Mouse (Mus musculus): ENCODE measurements around the gene Abhd4. TPM values are rescaled to one million over a fixed set of nuclear protein-coding genes. Genes with fewer than 3 reads are reported as not detected.
A peak's percentile ranks its signal among the peaks of the same experiment; 100 is the strongest.

Abhd4 gene
- 51.7 and 57.0 TPM in 2 replicates for polyA plus RNA-seq (2015; fragmentation: Nextera tagmentation; extraction: Ambion mirVana)

DNA sequence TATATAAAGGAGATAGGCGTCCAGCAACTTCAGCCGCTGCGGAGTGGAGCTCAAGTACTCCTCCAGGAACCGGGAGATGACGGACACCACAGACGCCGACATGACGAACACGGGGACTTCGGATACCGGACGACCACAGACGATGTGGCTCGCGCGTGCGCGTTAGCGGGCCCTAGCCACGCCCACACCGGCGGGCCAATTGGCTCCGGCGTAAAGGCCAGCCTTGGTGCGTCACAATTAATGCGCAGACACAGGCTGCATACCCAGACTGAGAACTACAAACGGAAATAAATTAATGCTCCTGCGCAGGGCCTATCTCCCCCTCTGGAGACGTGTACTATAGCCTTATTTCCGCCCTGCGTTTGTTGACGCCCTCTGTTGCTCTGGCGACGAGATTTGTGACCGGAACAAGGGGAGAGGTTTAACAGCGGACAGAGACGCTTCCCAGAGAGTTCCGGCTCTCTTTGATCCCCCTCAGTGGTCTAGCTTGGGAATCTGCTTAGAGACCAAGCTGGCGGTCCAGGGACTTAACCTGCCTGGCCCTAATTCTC lies at the start of gene Abhd4, which contains the start of gene Dad1:
Abhd4 (plus strand) TSS at position 448 of the 551 bp plus-strand sequence.
Dad1 (minus strand) TSS at position 364 of the 551 bp plus-strand sequence.
- Histone ChIP-seq H3K27ac (ENCODE audit: low read length) (peak within 1 kb of the TSS; percentile 93), H3K9me3 (replicated peaks; ENCODE audit: control insufficient read depth, low read length) (no peaks in the 10 kb centered on the region), H3K27me3 (ENCODE audit: control insufficient read depth, insufficient read depth, low read length) (no peaks in the 10 kb centered on the region), H3K36me3 (ENCODE audit: control insufficient read depth, insufficient read depth, low read length) (no peaks in the 10 kb centered on the region), H3K4me1 (ENCODE audit: control insufficient read depth, insufficient read depth, low read length) (peaks cover 33% of the 10 kb centered on the region), H3K4me3 (replicated peaks; ENCODE audit: low read length) (peak within 1 kb of the TSS; percentile 92), H3K9ac (ENCODE audit: low read length) (peak within 1 kb of the TSS; percentile 89), H3K4me2 (ENCODE audit: low read depth, low read length) (peak within 1 kb of the TSS; percentile 85)
- ATAC-seq (ENCODE audit: insufficient read depth, low FRiP score): peak; percentile 99
- under 1% methylated on average over 39 of the region's 39 CpGs for WGBS

DNA sequence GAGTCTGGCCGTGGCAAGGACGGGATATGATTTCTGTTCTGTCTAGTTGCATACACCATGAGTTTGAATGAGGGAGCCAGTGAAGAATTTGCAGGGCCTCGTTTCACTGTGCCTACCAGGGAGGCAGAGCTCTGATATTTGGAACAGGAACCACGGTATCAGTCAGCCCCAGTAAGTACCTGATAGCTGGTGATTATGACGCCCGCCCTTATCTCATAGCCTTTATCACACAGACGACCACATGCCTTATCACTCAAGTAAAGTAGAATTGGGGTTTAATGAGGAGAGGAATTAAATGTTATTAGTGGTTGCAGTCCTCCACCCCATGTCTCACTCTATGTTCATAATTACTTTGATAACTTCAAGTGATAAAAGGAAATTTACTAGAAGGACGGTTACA lies 49.7 kb upstream of the Abhd4 start:
- 66% methylated on average over 8 of the region's 8 CpGs for WGBS
- H3K4me2 ChIP-seq (ENCODE audit: low read depth, low read length): no peak overlapping the region
- no peaks in the 10 kb centered on the region for H3K36me3 ChIP-seq (ENCODE audit: control insufficient read depth, insufficient read depth, low read length)
- no peak for ATAC-seq (ENCODE audit: insufficient read depth, low FRiP score)
- H3K4me3 ChIP-seq (replicated peaks; ENCODE audit: low read length): no peak overlapping the region
- no peaks in the 10 kb centered on the region for H3K9me3 ChIP-seq (replicated peaks; ENCODE audit: control insufficient read depth, low read length)
- no peak overlapping the region for H3K9ac ChIP-seq (ENCODE audit: low read length)
- H3K27me3 ChIP-seq (ENCODE audit: control insufficient read depth, insufficient read depth, low read length): peaks cover 2% of the 10 kb centered on the region; the same call in 1 of the 2 replicates
- H3K27ac ChIP-seq (ENCODE audit: low read length): no peak overlapping the region
- peaks cover 17% of the 10 kb centered on the region for H3K4me1 ChIP-seq (ENCODE audit: control insufficient read depth, insufficient read depth, low read length)

GRCm38 (mm10) chr14:54204786-54205185 lies 49.2 kb upstream of the Abhd4 start:
- WGBS: 69% methylated on average over 4 of the region's 4 CpGs
- H3K27me3 ChIP-seq (ENCODE audit: control insufficient read depth, insufficient read depth, low read length): peaks cover under 1% of the 10 kb centered on the region; the same call in 1 of the 2 replicates
- H3K4me1 ChIP-seq (ENCODE audit: control insufficient read depth, insufficient read depth, low read length): peaks cover 17% of the 10 kb centered on the region
- no peak overlapping the region for H3K4me3 ChIP-seq (replicated peaks; ENCODE audit: low read length)
- no peak for ATAC-seq (ENCODE audit: insufficient read depth, low FRiP score)
- H3K27ac ChIP-seq (ENCODE audit: low read length): no peak overlapping the region
- no peak overlapping the region for H3K4me2 ChIP-seq (ENCODE audit: low read depth, low read length)
- H3K9me3 ChIP-seq (replicated peaks; ENCODE audit: control insufficient read depth, low read length): no peaks in the 10 kb centered on the region
- no peaks in the 10 kb centered on the region for H3K36me3 ChIP-seq (ENCODE audit: control insufficient read depth, insufficient read depth, low read length)
- H3K9ac ChIP-seq (ENCODE audit: low read length): no peak overlapping the region

- Histone ChIP-seq H3K27me3 (ENCODE audit: control insufficient read depth, insufficient read depth, low read length) (no peaks in the 10 kb centered on the region), H3K4me2 (ENCODE audit: low read depth, low read length) (no peak overlapping the region), H3K4me3 (replicated peaks; ENCODE audit: low read length) (no peak overlapping the region), H3K4me1 (ENCODE audit: control insufficient read depth, insufficient read depth, low read length) (peaks cover 17% of the 10 kb centered on the region), H3K27ac (ENCODE audit: low read length) (0 out of 2 replicates have a peak overlapping the region, but pooled peaks have one; percentile 11), H3K9me3 (replicated peaks; ENCODE audit: control insufficient read depth, low read length) (no peaks in the 10 kb centered on the region), H3K36me3 (ENCODE audit: control insufficient read depth, insufficient read depth, low read length) (no peaks in the 10 kb centered on the region), H3K9ac (ENCODE audit: low read length) (no peak overlapping the region)
- WGBS: 43% methylated on average over 6 of the region's 6 CpGs
- ATAC-seq (ENCODE audit: insufficient read depth, low FRiP score): no peak
These were observed 48.1 kb upstream of the Abhd4 start for GRCm38 (mm10) chr14:54205904-54206303.

- H3K27ac ChIP-seq (ENCODE audit: low read length): 0 out of 2 replicates have a peak overlapping the region, but pooled peaks have one; percentile 8
These were observed 47.7 kb upstream of the Abhd4 start for GRCm38 (mm10) chr14:54206309-54206708.

GRCm38 (mm10) chr14:54206750-54207550 lies 47.0 kb upstream of the Abhd4 start:
- H3K27ac ChIP-seq (ENCODE audit: low read length): peak overlapping the region; percentile 37; the same call in 1 of the 2 replicates
- H3K4me1 ChIP-seq (ENCODE audit: control insufficient read depth, insufficient read depth, low read length): peaks cover 17% of the 10 kb centered on the region
- H3K4me3 ChIP-seq (replicated peaks; ENCODE audit: low read length): no peak overlapping the region
- no peak overlapping the region for H3K4me2 ChIP-seq (ENCODE audit: low read depth, low read length)
- H3K9ac ChIP-seq (ENCODE audit: low read length): no peak overlapping the region
- 34% methylated on average over 15 of the region's 15 CpGs for WGBS
- H3K27me3 ChIP-seq (ENCODE audit: control insufficient read depth, insufficient read depth, low read length): no peaks in the 10 kb centered on the region
- no peaks in the 10 kb centered on the region for H3K36me3 ChIP-seq (ENCODE audit: control insufficient read depth, insufficient read depth, low read length)
- peak; percentile 72 for ATAC-seq (ENCODE audit: insufficient read depth, low FRiP score)
- no peaks in the 10 kb centered on the region for H3K9me3 ChIP-seq (replicated peaks; ENCODE audit: control insufficient read depth, low read length)

More at GRCm38 (mm10) chr14:54206309-54206708, 47.7 kb upstream of the Abhd4 start:
- 77% methylated on average over 5 of the region's 5 CpGs for WGBS
- ATAC-seq (ENCODE audit: insufficient read depth, low FRiP score): no peak
- no peaks in the 10 kb centered on the region for H3K36me3 ChIP-seq (ENCODE audit: control insufficient read depth, insufficient read depth, low read length)
- H3K4me2 ChIP-seq (ENCODE audit: low read depth, low read length): no peak overlapping the region
- no peaks in the 10 kb centered on the region for H3K9me3 ChIP-seq (replicated peaks; ENCODE audit: control insufficient read depth, low read length)
- peaks cover 17% of the 10 kb centered on the region for H3K4me1 ChIP-seq (ENCODE audit: control insufficient read depth, insufficient read depth, low read length)
- H3K9ac ChIP-seq (ENCODE audit: low read length): no peak overlapping the region
- H3K27me3 ChIP-seq (ENCODE audit: control insufficient read depth, insufficient read depth, low read length): no peaks in the 10 kb centered on the region
- no peak overlapping the region for H3K4me3 ChIP-seq (replicated peaks; ENCODE audit: low read length)

DNA sequence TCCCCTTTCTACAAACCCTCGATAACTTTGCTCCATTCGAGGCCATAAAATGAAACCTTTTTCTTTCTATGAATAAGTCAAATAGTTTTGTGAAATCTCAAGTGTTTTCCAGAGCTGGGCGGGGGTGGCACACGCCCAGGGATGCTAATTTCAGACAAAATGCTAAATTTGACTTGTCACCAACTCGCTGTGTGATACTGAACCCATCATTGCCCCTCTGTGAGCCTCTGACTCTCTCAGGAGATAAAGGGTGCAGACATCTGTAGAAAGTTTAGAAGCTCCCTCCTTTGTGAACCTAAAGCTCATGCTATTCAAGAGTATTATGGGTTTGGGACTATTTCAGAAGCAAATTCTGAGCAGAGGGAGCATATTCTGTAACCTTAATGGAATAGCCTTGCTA lies 46.1 kb upstream of the Abhd4 start:
- WGBS: 77% methylated on average over 5 of the region's 5 CpGs
- Histone ChIP-seq H3K9me3 (replicated peaks; ENCODE audit: control insufficient read depth, low read length) (no peaks in the 10 kb centered on the region), H3K4me3 (replicated peaks; ENCODE audit: low read length) (no peak overlapping the region), H3K27me3 (ENCODE audit: control insufficient read depth, insufficient read depth, low read length) (no peaks in the 10 kb centered on the region), H3K36me3 (ENCODE audit: control insufficient read depth, insufficient read depth, low read length) (no peaks in the 10 kb centered on the region), H3K27ac (ENCODE audit: low read length) (no peak overlapping the region), H3K4me1 (ENCODE audit: control insufficient read depth, insufficient read depth, low read length) (peaks cover 17% of the 10 kb centered on the region), H3K4me2 (ENCODE audit: low read depth, low read length) (no peak overlapping the region), H3K9ac (ENCODE audit: low read length) (no peak overlapping the region)
- no peak for ATAC-seq (ENCODE audit: insufficient read depth, low FRiP score)

DNA sequence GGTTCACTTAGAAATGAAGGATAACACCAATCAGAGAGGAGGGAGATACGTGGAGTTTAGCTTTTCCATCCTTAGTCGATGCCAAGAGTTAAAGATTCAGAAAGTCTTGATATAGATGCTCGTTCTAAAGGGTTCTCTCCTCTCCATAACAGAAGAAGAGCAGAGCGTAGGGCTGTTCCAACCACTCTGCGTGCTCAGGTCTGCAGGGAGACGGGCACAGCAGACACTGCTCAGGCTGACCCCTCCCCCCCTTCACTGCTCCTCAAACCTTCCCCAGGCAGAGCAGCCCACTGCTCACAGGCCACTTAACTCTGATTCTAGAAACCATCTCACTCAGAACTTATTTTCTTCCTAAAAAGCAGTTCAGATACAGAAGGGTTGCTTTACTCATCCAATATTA lies 45.2 kb upstream of the Abhd4 start:
- no peaks in the 10 kb centered on the region for H3K9me3 ChIP-seq (replicated peaks; ENCODE audit: control insufficient read depth, low read length)
- H3K36me3 ChIP-seq (ENCODE audit: control insufficient read depth, insufficient read depth, low read length): no peaks in the 10 kb centered on the region
- no peak overlapping the region for H3K27ac ChIP-seq (ENCODE audit: low read length)
- no peak overlapping the region for H3K4me3 ChIP-seq (replicated peaks; ENCODE audit: low read length)
- peaks cover 17% of the 10 kb centered on the region for H3K4me1 ChIP-seq (ENCODE audit: control insufficient read depth, insufficient read depth, low read length)
- ATAC-seq (ENCODE audit: insufficient read depth, low FRiP score): no peak
- 74% methylated on average over 6 of the region's 6 CpGs for WGBS
- H3K4me2 ChIP-seq (ENCODE audit: low read depth, low read length): no peak overlapping the region
- H3K27me3 ChIP-seq (ENCODE audit: control insufficient read depth, insufficient read depth, low read length): no peaks in the 10 kb centered on the region
- no peak overlapping the region for H3K9ac ChIP-seq (ENCODE audit: low read length)

- ATAC-seq (ENCODE audit: insufficient read depth, low FRiP score): no peak
- H3K4me1 ChIP-seq (ENCODE audit: control insufficient read depth, insufficient read depth, low read length): peaks cover 19% of the 10 kb centered on the region
- H3K4me2 ChIP-seq (ENCODE audit: low read depth, low read length): no peak overlapping the region
- H3K36me3 ChIP-seq (ENCODE audit: control insufficient read depth, insufficient read depth, low read length): no peaks in the 10 kb centered on the region
- H3K9me3 ChIP-seq (replicated peaks; ENCODE audit: control insufficient read depth, low read length): no peaks in the 10 kb centered on the region
- no peak overlapping the region for H3K4me3 ChIP-seq (replicated peaks; ENCODE audit: low read length)
- no peak overlapping the region for H3K9ac ChIP-seq (ENCODE audit: low read length)
- no peaks in the 10 kb centered on the region for H3K27me3 ChIP-seq (ENCODE audit: control insufficient read depth, insufficient read depth, low read length)
- H3K27ac ChIP-seq (ENCODE audit: low read length): no peak overlapping the region
- 68% methylated on average over 5 of the region's 5 CpGs for WGBS
These were observed 44.1 kb upstream of the Abhd4 start for GRCm38 (mm10) chr14:54209932-54210331.

Data from stomach, embryonic 16.5 days (tissue).